Mouse (Mus musculus): ENCODE results near the gene Frat1. TPM values are rescaled to one million over a fixed set of nuclear protein-coding genes. Genes with fewer than 3 reads are reported as not detected.

Frat1 gene
- polyA plus RNA-seq, 1 experiment, result 1.3 TPM

DNA sequence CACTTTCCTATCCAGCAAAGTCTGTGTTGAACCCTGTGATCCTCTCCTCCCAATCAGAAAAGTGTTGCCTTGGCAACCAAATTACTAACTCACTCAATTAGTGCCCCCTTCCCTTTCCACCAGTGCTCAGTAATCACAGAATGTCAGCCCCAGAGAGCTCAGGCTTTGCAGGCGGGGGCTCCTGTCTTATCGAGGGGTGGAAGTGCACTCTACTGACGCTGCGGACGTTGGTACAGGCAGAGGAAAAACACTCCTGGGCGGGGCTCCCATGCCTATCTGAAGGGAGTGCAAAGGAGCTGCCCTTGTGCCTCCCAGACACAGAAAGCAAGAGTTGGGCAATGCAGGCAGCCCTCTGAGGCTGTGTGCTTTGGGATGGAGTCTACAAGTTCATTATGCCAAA lies 6.0 kb downstream of the Frat1 start:
- no peak overlapping the region for H3K27ac ChIP-seq (ENCODE audit: insufficient read depth, low read depth, low read length)
- DNase-seq, result no peak
- WGBS, result 16% methylated on average over 6 of the region's 6 CpGs

DNA sequence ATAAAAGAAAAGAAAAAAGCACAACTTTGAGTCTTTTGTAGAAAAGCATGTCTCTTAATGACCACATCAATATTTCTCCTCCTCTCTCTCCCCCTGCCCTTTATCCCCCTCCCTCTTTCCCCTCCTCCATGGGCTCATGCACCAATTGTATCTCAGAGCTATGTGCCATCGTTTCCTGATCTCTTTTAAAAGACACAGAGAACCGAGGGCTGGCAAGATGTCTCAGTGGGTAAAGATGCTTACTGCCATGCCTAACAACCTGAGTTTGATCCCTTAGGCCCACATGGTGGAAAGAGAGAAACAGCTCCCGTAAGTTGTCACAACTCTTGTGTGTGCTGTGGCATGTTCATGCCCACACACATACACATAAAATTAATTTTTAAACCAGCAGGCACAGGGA lies 6.9 kb downstream of the Frat1 start:
- no peaks in the 10 kb centered on the region for H3K36me3 ChIP-seq (ENCODE audit: control insufficient read depth, insufficient read depth, low read length)
- H3K4me3 ChIP-seq (ENCODE audit: insufficient read depth, low read depth, low read length), result no peak overlapping the region
- H3K4me1 ChIP-seq (ENCODE audit: control insufficient read depth, insufficient read depth, low read length), result no peaks in the 10 kb centered on the region
- no peaks in the 10 kb centered on the region for H3K27me3 ChIP-seq (replicated peaks; ENCODE audit: control insufficient read depth, insufficient read depth, low read length)
- WGBS, result 63% methylated on average over 3 of the region's 3 CpGs
- no peak for DNase-seq
- H3K27ac ChIP-seq (ENCODE audit: insufficient read depth, low read depth, low read length), result no peak overlapping the region
- TF ChIP-seq POLR2A (IDR thresholded peaks at IDR 0.05; ENCODE audit: low read depth, low read length), result no peak
- no peak for TF ChIP-seq CTCF (conservative IDR thresholded peaks at IDR 0.05; ENCODE audit: insufficient read depth, insufficient read length, low read depth, low read length)

More for the DNA sequence above, 6.0 kb downstream of the Frat1 start:
- H3K4me1 ChIP-seq (ENCODE audit: control insufficient read depth, insufficient read depth, low read length), result no peaks in the 10 kb centered on the region
- H3K27me3 ChIP-seq (replicated peaks; ENCODE audit: control insufficient read depth, insufficient read depth, low read length), result no peaks in the 10 kb centered on the region
- H3K4me3 ChIP-seq (ENCODE audit: insufficient read depth, low read depth, low read length), result no peak overlapping the region
- TF ChIP-seq CTCF (conservative IDR thresholded peaks at IDR 0.05; ENCODE audit: insufficient read depth, insufficient read length, low read depth, low read length), result no peak
- TF ChIP-seq POLR2A (IDR thresholded peaks at IDR 0.05; ENCODE audit: low read depth, low read length), result no peak
- H3K36me3 ChIP-seq (ENCODE audit: control insufficient read depth, insufficient read depth, low read length), result no peaks in the 10 kb centered on the region

DNA sequence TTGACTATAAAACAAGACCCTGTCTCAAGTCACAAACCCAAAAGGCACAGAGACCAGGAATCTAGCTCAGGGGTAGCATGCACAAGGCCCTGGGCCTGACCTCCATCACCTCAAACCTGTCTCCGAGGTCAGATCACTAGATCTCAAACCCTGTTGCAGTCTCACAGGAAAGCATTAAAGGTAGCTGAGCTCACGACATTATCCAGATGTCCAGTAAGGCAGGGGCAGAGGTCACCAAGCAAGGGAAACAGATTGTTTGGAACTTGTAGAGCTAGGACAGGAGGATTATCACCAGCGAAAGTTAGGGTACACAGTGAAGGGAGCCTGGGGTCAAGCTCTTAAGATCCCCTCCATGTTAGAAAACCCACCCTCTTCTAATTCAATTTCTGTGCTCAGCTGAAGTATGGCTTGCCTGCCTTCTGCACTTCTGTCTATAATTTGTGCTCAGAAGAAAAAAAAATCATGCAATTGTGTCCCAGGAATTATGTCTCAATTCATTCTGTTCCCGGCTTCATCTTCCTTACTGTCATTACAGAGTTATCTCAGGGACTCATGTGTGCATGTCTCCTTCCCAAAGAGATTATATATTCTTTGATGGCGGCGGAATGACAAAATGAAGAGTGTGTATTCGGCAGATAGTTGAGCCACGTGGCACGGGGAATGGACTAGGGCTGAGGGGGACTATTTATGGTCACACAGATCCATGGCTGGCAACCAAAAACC lies 7.6 kb downstream of the Frat1 start:
- 78% methylated on average over 9 of the region's 9 CpGs for WGBS
- no peak for DNase-seq
- no peaks in the 10 kb centered on the region for H3K4me1 ChIP-seq (ENCODE audit: control insufficient read depth, insufficient read depth, low read length)
- TF ChIP-seq POLR2A (IDR thresholded peaks at IDR 0.05; ENCODE audit: low read depth, low read length) (no peak), CTCF (conservative IDR thresholded peaks at IDR 0.05; ENCODE audit: insufficient read depth, insufficient read length, low read depth, low read length) (no peak)
- H3K36me3 ChIP-seq (ENCODE audit: control insufficient read depth, insufficient read depth, low read length), result no peaks in the 10 kb centered on the region
- H3K27ac ChIP-seq (ENCODE audit: insufficient read depth, low read depth, low read length), result no peak overlapping the region
- H3K27me3 ChIP-seq (replicated peaks; ENCODE audit: control insufficient read depth, insufficient read depth, low read length), result no peaks in the 10 kb centered on the region
- no peak overlapping the region for H3K4me3 ChIP-seq (ENCODE audit: insufficient read depth, low read depth, low read length)

DNA sequence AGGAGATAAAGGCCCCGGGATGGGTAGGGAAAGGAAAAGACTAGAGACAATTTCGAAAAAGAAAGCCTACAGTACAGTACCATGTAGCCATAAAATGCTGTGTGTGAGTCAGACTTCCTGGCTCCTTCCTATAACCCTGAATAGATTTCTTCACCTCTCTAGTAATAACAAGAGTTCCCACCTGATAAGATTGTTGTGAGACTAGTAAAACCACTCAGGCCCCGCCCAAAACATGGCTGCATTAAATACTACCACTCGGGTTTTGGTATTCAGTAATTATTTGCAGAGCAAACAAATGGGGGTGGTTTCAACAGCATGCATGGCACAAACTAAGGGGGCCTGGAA lies 8.1 kb downstream of the Frat1 start:
- Histone ChIP-seq H3K4me1 (ENCODE audit: control insufficient read depth, insufficient read depth, low read length) (no peaks in the 10 kb centered on the region), H3K27me3 (replicated peaks; ENCODE audit: control insufficient read depth, insufficient read depth, low read length) (no peaks in the 10 kb centered on the region), H3K4me3 (ENCODE audit: insufficient read depth, low read depth, low read length) (no peak overlapping the region), H3K36me3 (ENCODE audit: control insufficient read depth, insufficient read depth, low read length) (no peaks in the 10 kb centered on the region), H3K27ac (ENCODE audit: insufficient read depth, low read depth, low read length) (no peak overlapping the region)
- no peak for DNase-seq
- no peak for TF ChIP-seq POLR2A (IDR thresholded peaks at IDR 0.05; ENCODE audit: low read depth, low read length)
- TF ChIP-seq CTCF (conservative IDR thresholded peaks at IDR 0.05; ENCODE audit: insufficient read depth, insufficient read length, low read depth, low read length), result no peak
- WGBS, result 60% methylated on average over 4 of the region's 4 CpGs

DNA sequence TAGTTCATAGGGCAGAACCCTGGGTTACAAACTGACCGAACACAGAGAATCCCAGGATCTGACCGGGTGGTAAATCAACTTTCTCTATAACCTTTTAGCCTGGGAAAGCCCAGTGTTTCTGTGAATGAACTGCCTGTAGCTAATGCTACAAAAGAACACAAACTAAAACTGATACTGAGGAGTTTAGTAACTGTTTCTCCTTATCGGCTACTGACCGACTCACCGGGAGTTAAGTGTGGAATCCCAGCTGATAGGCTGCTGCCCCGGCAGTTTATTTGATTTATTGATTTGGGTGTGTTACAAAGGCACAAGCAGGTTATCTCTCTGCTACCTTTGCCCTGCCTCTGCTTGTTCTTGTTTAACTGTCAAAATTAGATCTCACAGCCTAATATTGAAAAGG lies 9.0 kb downstream of the Frat1 start:
- Histone ChIP-seq H3K4me3 (ENCODE audit: insufficient read depth, low read depth, low read length) (no peak overlapping the region), H3K4me1 (ENCODE audit: control insufficient read depth, insufficient read depth, low read length) (no peaks in the 10 kb centered on the region), H3K27ac (ENCODE audit: insufficient read depth, low read depth, low read length) (no peak overlapping the region), H3K36me3 (ENCODE audit: control insufficient read depth, insufficient read depth, low read length) (no peaks in the 10 kb centered on the region), H3K27me3 (replicated peaks; ENCODE audit: control insufficient read depth, insufficient read depth, low read length) (no peaks in the 10 kb centered on the region)
- 52% methylated on average over 6 of the region's 6 CpGs for WGBS
- DNase-seq, result no peak
- no peak for TF ChIP-seq CTCF (conservative IDR thresholded peaks at IDR 0.05; ENCODE audit: insufficient read depth, insufficient read length, low read depth, low read length)
- TF ChIP-seq POLR2A (IDR thresholded peaks at IDR 0.05; ENCODE audit: low read depth, low read length), result no peak

DNA sequence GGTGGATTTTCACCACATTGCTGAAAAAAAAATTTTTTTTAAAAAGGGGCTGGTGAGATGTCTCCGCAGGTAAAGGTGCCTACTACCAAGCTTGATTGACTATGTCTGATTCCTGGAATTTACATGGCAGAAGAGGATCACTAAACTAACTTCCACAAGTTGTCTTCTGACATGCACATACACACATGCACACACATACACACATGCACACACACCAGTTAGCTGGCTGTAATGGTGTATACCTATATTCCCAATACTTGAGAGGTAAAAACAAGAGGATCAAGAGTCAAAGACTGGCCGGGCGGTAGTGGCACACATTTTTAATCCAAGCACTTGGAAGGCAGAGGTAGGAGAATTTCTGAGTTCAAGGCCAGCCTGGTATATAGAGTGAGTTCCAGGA lies 9.9 kb downstream of the Frat1 start:
- TF ChIP-seq POLR2A (IDR thresholded peaks at IDR 0.05; ENCODE audit: low read depth, low read length) (no peak), CTCF (conservative IDR thresholded peaks at IDR 0.05; ENCODE audit: insufficient read depth, insufficient read length, low read depth, low read length) (no peak)
- H3K36me3 ChIP-seq (ENCODE audit: control insufficient read depth, insufficient read depth, low read length), result no peaks in the 10 kb centered on the region
- 94% methylated on average over 3 of the region's 3 CpGs for WGBS
- H3K4me1 ChIP-seq (ENCODE audit: control insufficient read depth, insufficient read depth, low read length), result no peaks in the 10 kb centered on the region
- H3K27me3 ChIP-seq (replicated peaks; ENCODE audit: control insufficient read depth, insufficient read depth, low read length), result no peaks in the 10 kb centered on the region
- no peak overlapping the region for H3K4me3 ChIP-seq (ENCODE audit: insufficient read depth, low read depth, low read length)
- DNase-seq, result no peak
- H3K27ac ChIP-seq (ENCODE audit: insufficient read depth, low read depth, low read length), result no peak overlapping the region

DNA sequence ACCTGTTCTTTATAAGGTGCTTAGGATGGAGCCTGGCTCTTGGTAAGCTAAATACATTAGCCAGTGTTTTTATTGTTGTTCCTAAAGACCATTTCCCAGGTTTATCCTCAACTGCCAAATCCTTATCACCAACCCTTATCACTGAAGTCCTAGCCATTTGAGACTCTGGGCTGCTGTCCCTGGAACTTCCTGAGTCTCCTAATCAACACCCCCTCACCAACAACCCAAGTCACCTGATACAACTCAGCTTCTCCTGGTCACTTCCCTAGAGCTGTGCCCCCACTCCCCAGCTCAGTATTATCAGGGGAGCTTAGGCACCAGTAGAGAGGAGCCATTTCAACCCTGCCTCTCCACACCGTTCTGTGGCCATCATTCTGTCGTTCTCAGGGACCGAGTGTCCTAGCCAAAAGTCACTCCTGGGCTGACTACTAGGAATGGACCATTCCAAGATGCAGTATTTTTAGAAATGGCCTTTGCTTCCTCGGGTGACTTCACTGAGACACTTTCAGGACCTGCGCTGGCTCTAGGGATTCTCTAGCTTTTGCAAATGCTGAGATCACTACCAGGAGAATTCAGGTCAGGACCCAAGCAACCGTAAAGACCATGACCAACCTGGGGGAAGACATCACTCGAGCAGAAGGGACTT lies 11.5 kb downstream of the Frat1 start:
- WGBS, result 65% methylated on average over 7 of the region's 7 CpGs
- no peaks in the 10 kb centered on the region for H3K4me1 ChIP-seq (ENCODE audit: control insufficient read depth, insufficient read depth, low read length)
- TF ChIP-seq CTCF (conservative IDR thresholded peaks at IDR 0.05; ENCODE audit: insufficient read depth, insufficient read length, low read depth, low read length) (no peak), POLR2A (IDR thresholded peaks at IDR 0.05; ENCODE audit: low read depth, low read length) (no peak)
- H3K27ac ChIP-seq (ENCODE audit: insufficient read depth, low read depth, low read length), result no peak overlapping the region
- no peak for DNase-seq
- no peak overlapping the region for H3K4me3 ChIP-seq (ENCODE audit: insufficient read depth, low read depth, low read length)
- H3K27me3 ChIP-seq (replicated peaks; ENCODE audit: control insufficient read depth, insufficient read depth, low read length), result no peaks in the 10 kb centered on the region
- H3K36me3 ChIP-seq (ENCODE audit: control insufficient read depth, insufficient read depth, low read length), result no peaks in the 10 kb centered on the region

Measured in kidney, adult 2 months (tissue).